Mouse (Mus musculus) liver, adult 2 months (tissue): ENCODE results near the gene Gjc1. TPM values are rescaled to one million over a fixed set of nuclear protein-coding genes. Genes with fewer than 3 reads are reported as not detected.

Experiments used
- DNase-seq: peaks from one replicate; pipeline ENCODE4 v3.0.0-alpha.2; 2011; ENCODE audit warnings: low read depth, low spot score; ENCODE audit errors: extremely low read depth
- H3K27ac ChIP-seq: fragments of 200-500 bp; replicated peaks from 2 replicates; pipeline ENCODE4 v1.5.1; 2012; ENCODE audit warnings: low read depth, mild to moderate bottlenecking, control low read depth, inconsistent platforms, low read length; ENCODE audit not compliant: insufficient read depth
- H3K27me3 ChIP-seq: fragments of 200-500 bp; 2 replicates; pipeline ENCODE4 v1.6.1; 2012; ENCODE audit warnings: mild to moderate bottlenecking, moderate library complexity, low read length, inconsistent platforms; ENCODE audit not compliant: control insufficient read depth, insufficient read depth
- H3K36me3 ChIP-seq: fragments of 200-500 bp; 2 replicates; pipeline ENCODE4 v1.6.1; 2012; ENCODE audit warnings: low read length, inconsistent platforms; ENCODE audit not compliant: control insufficient read depth, insufficient read depth
- H3K4me1 ChIP-seq: fragments of 200-500 bp; 2 replicates; pipeline ENCODE4 v1.6.1; 2011; ENCODE audit warnings: low read length; ENCODE audit not compliant: control insufficient read depth, insufficient read depth
- H3K4me3 ChIP-seq: fragments of 200-500 bp; 2 replicates; pipeline ENCODE4 v1.5.1; 2011; ENCODE audit warnings: low read depth, mild to moderate bottlenecking, control low read depth, low read length, moderate library complexity; ENCODE audit not compliant: insufficient read depth
- H3K79me2 ChIP-seq: fragments of 200-500 bp; 2 replicates; pipeline ENCODE4 v1.6.1; 2012; ENCODE audit warnings: inconsistent platforms, mild to moderate bottlenecking, low read length, moderate library complexity; ENCODE audit not compliant: control insufficient read depth, insufficient read depth
- H3K9ac ChIP-seq: fragments of 200-500 bp; 2 replicates; pipeline ENCODE4 v1.6.1; 2012; ENCODE audit warnings: low read depth, mild to moderate bottlenecking, control low read depth, inconsistent platforms, low read length
- CTCF ChIP-seq: fragments of 200-500 bp; IDR thresholded peaks from 2 replicates; pipeline ENCODE4 v1.5.1; 2011; ENCODE audit warnings: low read depth, low read length, control low read depth
- POLR2A ChIP-seq: fragments of 200-500 bp; IDR thresholded peaks from 2 replicates; pipeline ENCODE4 v1.6.1; 2011; ENCODE audit warnings: low read length, control low read depth; ENCODE audit not compliant: insufficient read depth; ENCODE audit errors: extremely low read depth
- WGBS: fragments of 180-500 bp; shearing (Covaris S2); methylation state at CpG from one replicate; pipeline ENCODE4 v1.1.7; 2018; 5-methylcytosine and 5-hydroxymethylcytosine counted together
- polyA plus RNA-seq: library from polyadenylated mRNA; depleted of rRNA; stranded (reverse); fragments of >200 nt; gene quantifications from 2 replicates; pipeline ENCODE4 v1.2.3, GENCODE M21; 2012
- total RNA-seq: library from RNA; depleted of rRNA; stranded (reverse); fragments of >200 nt; gene quantifications from 2 replicates; pipeline ENCODE4 v1.2.3, GENCODE M21; 2014

The Gjc1 gene
- total and polyA plus RNA-seq, 2 experiments, result 0.26 to 0.46 TPM

- no peaks in the 10 kb centered on the region for H3K4me1 ChIP-seq
- H3K27me3 ChIP-seq, result no peaks in the 10 kb centered on the region
- H3K9ac ChIP-seq, result no peak overlapping the region
- no peaks in the 10 kb centered on the region for H3K36me3 ChIP-seq
- DNase-seq, result no peak
- no peak overlapping the region for H3K4me3 ChIP-seq
- H3K27ac ChIP-seq, result no peak overlapping the region
- H3K79me2 ChIP-seq, result no peaks in the 10 kb centered on the region
- 81% methylated on average over 5 of the region's 5 CpGs for WGBS
- no peak for TF ChIP-seq POLR2A
- TF ChIP-seq CTCF, result no peak
These were observed 31.8 kb downstream of the Gjc1 start for GRCm38 (mm10) chr11:102787688-102788177.

DNA sequence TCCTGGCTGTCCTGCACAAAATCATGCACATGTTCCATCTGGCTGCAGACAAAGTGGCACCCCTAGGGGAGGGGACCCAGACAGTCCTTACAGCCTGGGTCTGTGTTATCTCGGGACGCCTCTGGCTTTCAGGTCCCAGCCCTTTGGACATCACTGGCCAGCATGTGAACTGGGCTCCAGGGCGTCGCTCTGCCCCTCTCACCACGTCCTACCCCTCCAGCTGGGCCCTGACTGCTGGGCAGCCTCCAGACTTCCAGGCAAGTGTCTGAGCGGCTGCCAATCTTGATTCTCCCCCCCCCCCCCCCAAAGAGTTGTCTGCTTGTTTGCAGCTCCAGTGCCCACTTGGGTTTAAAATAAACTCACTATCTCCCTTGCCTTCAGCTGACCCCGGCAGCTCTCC is 36.1 kb downstream of the Gjc1 start:
- Histone ChIP-seq H3K27me3 (no peaks in the 10 kb centered on the region), H3K79me2 (no peaks in the 10 kb centered on the region), H3K4me1 (no peaks in the 10 kb centered on the region), H3K4me3 (no peak overlapping the region), H3K9ac (no peak overlapping the region), H3K36me3 (no peaks in the 10 kb centered on the region), H3K27ac (no peak overlapping the region)
- WGBS, result 61% methylated on average over 6 of the region's 7 CpGs
- DNase-seq, result no peak
- no peak for TF ChIP-seq POLR2A
- no peak for TF ChIP-seq CTCF

- H3K27ac ChIP-seq, result no peak overlapping the region
- H3K4me3 ChIP-seq, result no peak overlapping the region
- no peaks in the 10 kb centered on the region for H3K27me3 ChIP-seq
- no peak overlapping the region for H3K9ac ChIP-seq
- DNase-seq, result no peak
- 86% methylated on average over 4 of the region's 4 CpGs for WGBS
- TF ChIP-seq POLR2A (no peak), CTCF (no peak)
- H3K79me2 ChIP-seq, result no peaks in the 10 kb centered on the region
- H3K36me3 ChIP-seq, result no peaks in the 10 kb centered on the region
- H3K4me1 ChIP-seq, result no peaks in the 10 kb centered on the region
These were observed 38.0 kb downstream of the Gjc1 start for GRCm38 (mm10) chr11:102781523-102781922.

DNA sequence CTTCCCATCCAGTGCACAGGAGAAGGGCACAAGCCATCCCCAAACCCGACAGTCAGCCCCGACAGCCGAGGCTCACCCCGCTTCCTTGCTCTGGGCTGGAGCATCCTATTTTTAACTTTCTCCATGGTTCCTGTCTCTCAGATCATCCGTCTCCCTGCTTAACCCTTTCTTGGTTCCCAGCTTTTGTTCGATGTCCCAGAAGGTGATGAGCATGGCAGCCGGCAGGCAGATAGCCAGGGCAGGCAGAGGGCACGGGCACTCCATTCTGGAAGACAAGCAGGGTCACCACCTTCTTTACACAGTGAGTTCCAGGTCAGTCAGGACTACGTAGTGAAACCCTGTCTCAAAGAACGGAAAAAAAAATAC is 38.5 kb downstream of the Gjc1 start:
- no peak for TF ChIP-seq CTCF
- no peak for TF ChIP-seq POLR2A
- H3K27me3 ChIP-seq, result no peaks in the 10 kb centered on the region
- no peak overlapping the region for H3K27ac ChIP-seq
- no peaks in the 10 kb centered on the region for H3K4me1 ChIP-seq
- no peaks in the 10 kb centered on the region for H3K79me2 ChIP-seq
- H3K9ac ChIP-seq, result no peak overlapping the region
- no peak for DNase-seq
- H3K4me3 ChIP-seq, result no peak overlapping the region
- WGBS, result 58% methylated on average over 10 of the region's 10 CpGs
- no peaks in the 10 kb centered on the region for H3K36me3 ChIP-seq

DNA sequence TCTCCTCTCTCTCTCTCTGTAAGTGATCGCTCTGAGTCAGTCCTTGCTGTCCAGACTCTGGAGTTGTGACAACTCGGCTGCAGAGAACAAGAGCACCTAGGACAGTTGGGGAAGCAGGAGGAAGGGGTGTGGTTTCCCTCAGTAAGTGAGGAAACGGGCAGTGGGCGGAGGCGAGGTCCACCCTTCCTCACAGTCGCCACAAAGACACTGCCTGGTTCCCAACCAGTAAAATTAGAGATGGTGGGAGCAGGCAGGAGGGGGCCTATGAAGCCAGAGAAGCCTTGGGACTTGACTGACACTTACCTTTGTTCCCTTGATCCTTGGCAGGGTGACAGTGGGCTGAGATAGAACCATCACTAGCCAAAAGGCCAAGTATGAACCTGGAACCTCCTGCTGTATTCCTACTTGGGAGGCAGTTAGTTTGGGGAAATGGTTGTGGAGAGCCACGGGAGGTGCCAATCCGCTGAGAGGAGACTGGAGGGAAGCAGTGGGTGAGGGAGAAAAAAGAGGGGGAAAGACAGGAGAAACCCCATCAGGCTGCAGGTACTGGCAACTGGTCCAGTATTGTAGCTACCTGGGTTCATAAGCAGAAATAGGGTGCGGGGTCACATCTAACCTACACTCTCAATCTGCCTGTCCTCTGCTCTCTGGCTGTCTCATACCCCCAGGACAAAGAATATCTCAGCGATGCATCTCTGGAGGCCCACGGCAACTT is 39.1 kb downstream of the Gjc1 start:
- TF ChIP-seq POLR2A, result no peak
- no peaks in the 10 kb centered on the region for H3K79me2 ChIP-seq
- H3K27me3 ChIP-seq, result no peaks in the 10 kb centered on the region
- no peak overlapping the region for H3K4me3 ChIP-seq
- 44% methylated on average over 11 of the region's 11 CpGs for WGBS
- peak; percentile 22 for DNase-seq
- H3K9ac ChIP-seq, result no peak overlapping the region
- H3K36me3 ChIP-seq, result no peaks in the 10 kb centered on the region
- H3K4me1 ChIP-seq, result no peaks in the 10 kb centered on the region
- H3K27ac ChIP-seq, result no peak overlapping the region

- Histone ChIP-seq H3K27me3 (no peaks in the 10 kb centered on the region), H3K36me3 (no peaks in the 10 kb centered on the region), H3K4me1 (no peaks in the 10 kb centered on the region), H3K27ac (no peak overlapping the region), H3K9ac (no peak overlapping the region), H3K79me2 (no peaks in the 10 kb centered on the region), H3K4me3 (no peak overlapping the region)
- TF ChIP-seq CTCF (no peak), POLR2A (no peak)
- 69% methylated on average over 7 of the region's 7 CpGs for WGBS
- DNase-seq, result no peak
These were observed 39.7 kb downstream of the Gjc1 start for GRCm38 (mm10) chr11:102779824-102780223.
